Mouse (Mus musculus) spleen, postnatal 0 days (tissue): Measurements from ENCODE around the gene Fam243. TPM values are rescaled to one million over a fixed set of nuclear protein-coding genes. Genes with fewer than 3 reads are reported as not detected.

ENCODE experiments used
- polyA plus RNA-seq: library from polyadenylated mRNA; unstranded; fragments of >200 nt; fragmentation: Nextera tagmentation; extraction: Ambion mirVana; gene quantifications from 2 replicates; pipeline ENCODE4 v1.2.1, GENCODE M21; 2015

Fam243 gene
- polyA plus RNA-seq: not detected in 2 replicates

GRCm38 (mm10) chr16:92321341-92321740 lies at the start of gene Fam243:
Fam243 (minus strand) TSS chr16:92321441.

GRCm38 (mm10) chr16:92359229-92359628 lies 38.0 kb upstream of the Fam243 start, which contains the start of gene Kcne1:
Kcne1 (minus strand) TSS chr16:92359468.

DNA sequence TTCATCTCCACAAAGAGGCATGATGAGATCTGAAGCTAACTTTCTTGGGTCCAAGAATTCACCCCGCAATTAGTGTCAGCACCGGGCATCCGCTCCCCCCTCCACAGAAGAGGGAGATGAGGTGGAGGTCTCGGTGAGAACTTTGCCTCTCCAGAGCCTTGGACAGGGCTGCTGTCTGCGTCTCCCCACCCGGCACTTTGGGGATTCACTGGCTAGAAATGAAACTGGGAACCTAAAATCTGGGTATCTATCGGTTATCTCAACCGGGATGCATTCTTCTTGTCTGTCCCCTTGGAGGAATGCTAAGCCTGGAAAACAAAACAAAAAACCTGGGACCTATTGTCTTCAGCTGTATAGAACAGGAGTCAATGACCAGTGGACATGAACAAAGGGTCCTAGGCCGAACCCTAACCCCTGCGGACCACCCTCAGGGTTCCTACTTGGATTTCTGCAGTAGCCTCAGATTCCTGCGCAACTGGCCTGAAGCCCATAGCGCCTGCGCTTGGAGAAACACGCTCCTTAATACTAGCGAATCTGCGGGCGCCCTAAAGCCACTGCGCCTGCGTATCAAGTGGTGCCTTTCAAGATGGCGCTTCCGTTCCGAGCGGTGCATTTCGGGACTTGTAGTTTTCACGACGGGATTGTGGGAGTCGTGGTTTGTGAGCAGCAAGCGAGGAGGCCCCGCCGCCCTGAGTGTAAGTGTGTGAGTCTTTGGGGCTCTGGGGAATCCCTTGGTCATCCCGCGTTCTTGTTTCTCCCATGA lies 20.4 kb downstream of the Fam243 start, which contains the start of gene Smim11:
Gene Smim11 (plus strand): TSS at position 638 of the 763 bp plus-strand sequence.

DNA sequence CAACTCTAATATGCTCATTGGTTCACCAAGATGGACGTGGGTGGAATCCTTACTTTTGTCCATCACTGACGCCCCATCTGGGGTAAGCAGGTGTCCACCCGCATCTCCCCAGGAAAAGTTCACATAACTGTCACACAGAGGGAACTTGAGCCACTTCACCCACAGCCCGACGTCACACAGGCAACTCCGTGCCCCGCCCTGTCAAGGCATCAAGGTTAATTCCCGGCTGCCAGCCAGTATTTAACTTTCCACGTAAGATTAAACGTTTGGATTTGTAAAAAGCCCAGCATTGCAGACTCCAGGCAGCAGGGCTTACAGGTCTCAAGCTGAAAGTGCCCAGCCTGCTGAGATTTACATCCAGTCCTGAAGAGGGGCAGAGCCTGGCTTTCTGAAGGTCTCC lies 29.1 kb downstream of the Fam243 start, which contains the start of gene Kcne2:
Gene Kcne2 (plus strand): TSS at position 289 of the 400 bp plus-strand sequence.

Other genes starting within 250 kb of the Fam243 start
- gene Kcne2, start 29.1 kb downstream of the Fam243 start, polyA plus RNA-seq: 0.15 TPM in 1 of 2 replicates, not detected in the other
- gene Smim11, start 20.2 kb downstream of the Fam243 start, polyA plus RNA-seq: 86.5 and 89.9 TPM in 2 replicates
- gene Kcne1, start 38.0 kb upstream of the Fam243 start, polyA plus RNA-seq: not detected in 2 replicates
- gene Rcan1, start 149.4 kb upstream of the Fam243 start, polyA plus RNA-seq: 13.9 and 20.2 TPM in 2 replicates
- 0.05 and 0.12 TPM in 2 replicates for gene Clic6, start 164.3 kb upstream of the Fam243 start, polyA plus RNA-seq